Mouse (Mus musculus) frontal cortex, postnatal 25 days (tissue): ENCODE measurements around the gene Bard1.

Experiments
- DNase-seq, 2 experiments: peaks; one replicate each; pipeline ENCODE4 v3.0.0; 2022; ENCODE audit warnings: low spot score in 2 of 2

The Bard1 gene

GRCm38 (mm10) chr1:71102344-71103173, at the start of gene Bard1:
TSS of gene Bard1 (minus strand) at chr1:71103146.
- peak; percentile 41 to 55 for DNase-seq

GRCm38 (mm10) chr1:71127171-71127570, 24.2 kb upstream of the Bard1 start:
- DNase-seq: no peak

GRCm38 (mm10) chr1:71118511-71118910, 15.6 kb upstream of the Bard1 start:
- no peak for DNase-seq

- no peak for DNase-seq
Observed at GRCm38 (mm10) chr1:71117253-71117652, 14.3 kb upstream of the Bard1 start.

GRCm38 (mm10) chr1:71115781-71116180, 12.8 kb upstream of the Bard1 start:
- DNase-seq: no peak

- no peak for DNase-seq
Observed at GRCm38 (mm10) chr1:71109858-71110257, 6.9 kb upstream of the Bard1 start.

- DNase-seq: no peak
Observed at GRCm38 (mm10) chr1:71106127-71106526, 3.2 kb upstream of the Bard1 start.

GRCm38 (mm10) chr1:71105724-71106123, 2.8 kb upstream of the Bard1 start:
- no peak for DNase-seq

GRCm38 (mm10) chr1:71103174-71103864, 373 bp upstream of the Bard1 start:
- no peak for DNase-seq

- DNase-seq: no peak
Observed at GRCm38 (mm10) chr1:71101369-71101970, 1.5 kb downstream of the Bard1 start.

- DNase-seq: no peak
Observed at GRCm38 (mm10) chr1:71100591-71101368, 2.2 kb downstream of the Bard1 start.

GRCm38 (mm10) chr1:71099945-71100515, 2.9 kb downstream of the Bard1 start:
- DNase-seq: no peak

GRCm38 (mm10) chr1:71096031-71096430, 6.9 kb downstream of the Bard1 start:
- DNase-seq: no peak

GRCm38 (mm10) chr1:71095211-71095805, 7.6 kb downstream of the Bard1 start:
- DNase-seq: no peak

GRCm38 (mm10) chr1:71075651-71076050, 27.3 kb downstream of the Bard1 start:
- DNase-seq: no peak

GRCm38 (mm10) chr1:71070771-71071170, 32.2 kb downstream of the Bard1 start:
- DNase-seq: no peak

- DNase-seq: no peak
Observed at GRCm38 (mm10) chr1:71068728-71069304, 34.1 kb downstream of the Bard1 start.

- no peak for DNase-seq
Observed at GRCm38 (mm10) chr1:71063885-71064492, 39.0 kb downstream of the Bard1 start.

- DNase-seq: no peak
Observed at GRCm38 (mm10) chr1:71056143-71056542, 46.8 kb downstream of the Bard1 start.

GRCm38 (mm10) chr1:71055454-71055853, 47.5 kb downstream of the Bard1 start:
- no peak for DNase-seq
